ENCODE assay signal across 11 mouse cellular contexts in the genomic region with DNA sequence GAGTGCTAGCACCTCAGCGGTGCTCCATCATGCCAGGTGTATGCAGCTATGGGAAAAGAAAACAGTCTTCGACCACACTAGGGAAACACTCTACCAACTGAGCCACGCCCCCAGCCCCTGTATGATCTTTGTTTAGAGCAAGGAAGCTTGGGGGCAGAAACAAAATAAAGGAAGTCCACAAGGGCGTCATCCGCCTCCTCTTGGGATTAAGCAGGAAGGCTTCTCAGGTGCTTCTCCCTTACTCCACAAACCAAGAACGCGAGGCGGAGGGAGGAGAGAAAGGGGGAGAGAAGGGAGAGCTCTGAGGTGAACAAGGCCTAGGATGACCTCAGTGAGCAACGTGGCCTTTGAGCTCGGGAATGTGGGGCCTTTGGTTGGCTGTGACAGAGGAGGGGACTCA.
"Had no signal": no experiment of that assay in that cellular context is flagged by ENCODE, and none has a peak within 500 bp of the region (broad histone marks: within the 10 kb centered on the region; RNA-seq: fewer than 3 reads in every experiment).

No protein-coding gene starts in this region.

- DNase-seq: kidney, adult 11 months; left cerebral cortex, postnatal 4 days; midbrain, embryonic 14.5 days; right cerebral cortex, adult 18-20 months; right cerebral cortex, postnatal 25 days; thymus, postnatal 36 days had no signal

- H3K36me3 ChIP-seq: limb, embryonic 13.5 days; midbrain, embryonic 10.5 days; neural tube, embryonic 15.5 days had no signal

- H3K9ac ChIP-seq: limb, embryonic 13.5 days; liver, embryonic 14.5 days; neural tube, embryonic 15.5 days had no signal

- H3K4me3 ChIP-seq: limb, embryonic 13.5 days; midbrain, embryonic 10.5 days; myocyte; neural tube, embryonic 15.5 days had no signal

- H3K9me3 ChIP-seq: limb, embryonic 13.5 days; midbrain, embryonic 10.5 days; neural tube, embryonic 15.5 days had no signal

- H3K27ac ChIP-seq: limb, embryonic 13.5 days; liver, embryonic 14.5 days; midbrain, embryonic 10.5 days; neural tube, embryonic 15.5 days had no signal

- H3K4me2 ChIP-seq: limb, embryonic 13.5 days; neural tube, embryonic 15.5 days had no signal
